21 mouse cellular contexts compared by ENCODE assay signal in genomic region chr4:101359119-101359518, GRCm38 (mm10). TPM values are rescaled to one million over a fixed set of nuclear protein-coding genes. Genes with fewer than 3 reads are reported as not detected.
DNase-seq lines count a peak whose midpoint lies in the region; ATAC-seq lines count a peak whose summit lies in the region.
"Had no signal": no experiment of that assay in that cellular context is flagged by ENCODE, and none has a peak within 500 bp of the region (broad histone marks: within the 10 kb centered on the region; RNA-seq: fewer than 3 reads in every experiment).

No protein-coding gene starts in this region.

- H3K9ac ChIP-seq in kidney, embryonic 16.5 days (replicated peaks; ENCODE audit: low read length), result no peak overlapping the region
- no peak overlapping the region for H3K9ac ChIP-seq in liver, embryonic 11.5 days (ENCODE audit: low read depth, low read length)
- H3K9ac ChIP-seq in forebrain, embryonic 11.5 days (ENCODE audit: low read length), result no peak overlapping the region
- H3K9ac ChIP-seq: forebrain, embryonic 15.5 days; neural tube, embryonic 12.5 days had no signal

- no peaks in the 10 kb centered on the region for H3K9me3 ChIP-seq in kidney, embryonic 16.5 days (ENCODE audit: low read length)
- H3K9me3 ChIP-seq in liver, embryonic 11.5 days (ENCODE audit: control insufficient read depth, low read length), result no peaks in the 10 kb centered on the region
- no peaks in the 10 kb centered on the region for H3K9me3 ChIP-seq in forebrain, embryonic 11.5 days (ENCODE audit: control insufficient read depth, low read length)
- H3K9me3 ChIP-seq: forebrain, embryonic 15.5 days; hindbrain, embryonic 10.5 days; limb, embryonic 10.5 days; neural tube, embryonic 12.5 days had no signal

- H3K4me1 ChIP-seq in kidney, embryonic 16.5 days (ENCODE audit: insufficient read depth, low read length), result peaks cover 11% of the 10 kb centered on the region
- peaks cover 8% of the 10 kb centered on the region; the same call in 1 of the 2 replicates for H3K4me1 ChIP-seq in liver, embryonic 11.5 days (replicated peaks; ENCODE audit: control insufficient read depth, insufficient read depth, low read length)
- no peaks in the 10 kb centered on the region; the same call in 1 of the 2 replicates for H3K4me1 ChIP-seq in forebrain, embryonic 11.5 days (replicated peaks; ENCODE audit: control insufficient read depth, insufficient read depth, low read length)

- ATAC-seq in kidney, embryonic 16.5 days (ENCODE audit: low FRiP score, low TSS enrichment), result no peak
- peak; percentile 38 for ATAC-seq in liver, embryonic 11.5 days (replicated peaks; ENCODE audit: low FRiP score)
- ATAC-seq in megakaryocyte progenitor cell, adult 5-6 weeks (replicated peaks; ENCODE audit: poor library complexity), result peak; percentile 35
- ATAC-seq in forebrain, embryonic 11.5 days (replicated peaks; ENCODE audit: low FRiP score), result no peak
- ATAC-seq: forebrain, embryonic 15.5 days had no signal

- H3K27me3 ChIP-seq in kidney, embryonic 16.5 days (ENCODE audit: insufficient read depth, low read length), result no peaks in the 10 kb centered on the region
- H3K27me3 ChIP-seq in liver, embryonic 11.5 days (replicated peaks; ENCODE audit: control insufficient read depth, insufficient read depth, low read length), result peaks cover 11% of the 10 kb centered on the region; the same call in 1 of the 2 replicates
- H3K27me3 ChIP-seq in forebrain, embryonic 11.5 days (ENCODE audit: control insufficient read depth, insufficient read depth, low read length), result no peaks in the 10 kb centered on the region
- H3K27me3 ChIP-seq: forebrain, embryonic 15.5 days; neural tube, embryonic 12.5 days had no signal

- H3K27ac ChIP-seq in kidney, embryonic 16.5 days (ENCODE audit: low read length), result no peak overlapping the region
- H3K27ac ChIP-seq in liver, embryonic 11.5 days (ENCODE audit: low read depth, low read length), result no peak overlapping the region
- H3K27ac ChIP-seq in forebrain, embryonic 11.5 days (ENCODE audit: low read depth, low read length), result no peak overlapping the region
- H3K27ac ChIP-seq: forebrain, embryonic 15.5 days; hindbrain, embryonic 10.5 days; limb, embryonic 10.5 days; neural tube, embryonic 12.5 days had no signal

- H3K4me2 ChIP-seq in kidney, embryonic 16.5 days (replicated peaks; ENCODE audit: low read depth, low read length), result no peak overlapping the region
- no peak overlapping the region for H3K4me2 ChIP-seq in liver, embryonic 11.5 days
- no peak overlapping the region for H3K4me2 ChIP-seq in forebrain, embryonic 11.5 days (ENCODE audit: low read depth, low read length, severe bottlenecking)
- H3K4me2 ChIP-seq: forebrain, embryonic 15.5 days; midbrain, embryonic 11.5 days; neural tube, embryonic 12.5 days had no signal

- WGBS in kidney, embryonic 16.5 days, result 84% methylated on average over 5 of the region's 5 CpGs
- WGBS in liver, embryonic 11.5 days, result 69% methylated on average over 5 of the region's 5 CpGs
- WGBS in forebrain, embryonic 11.5 days, result 93% methylated on average over 5 of the region's 5 CpGs

- no peak overlapping the region for H3K4me3 ChIP-seq in kidney, embryonic 16.5 days (ENCODE audit: low read length)
- no peak overlapping the region for H3K4me3 ChIP-seq in liver, embryonic 11.5 days (ENCODE audit: low read depth, low read length)
- H3K4me3 ChIP-seq in forebrain, embryonic 11.5 days (ENCODE audit: low read depth, low read length), result no peak overlapping the region
- H3K4me3 ChIP-seq: forebrain, embryonic 15.5 days; hindbrain, embryonic 10.5 days; limb, embryonic 10.5 days; neural tube, embryonic 12.5 days had no signal

- H3K36me3 ChIP-seq in kidney, embryonic 16.5 days (ENCODE audit: insufficient read depth, low read length), result no peaks in the 10 kb centered on the region
- no peaks in the 10 kb centered on the region for H3K36me3 ChIP-seq in liver, embryonic 11.5 days (ENCODE audit: control insufficient read depth, insufficient read depth, low read length)
- no peaks in the 10 kb centered on the region for H3K36me3 ChIP-seq in forebrain, embryonic 11.5 days (ENCODE audit: control insufficient read depth, insufficient read depth, low read length)
- H3K36me3 ChIP-seq: forebrain, embryonic 15.5 days; hindbrain, embryonic 10.5 days; limb, embryonic 10.5 days; neural tube, embryonic 12.5 days had no signal

- DNase-seq in kidney, adult 9 months, result peak; percentile 8
- DNase-seq in ZHBTc4 (ENCODE audit: low read depth, low spot score), result peak; percentile 39
- DNase-seq in liver, embryonic 11.5 days (ENCODE audit: low spot score), result no peak
- DNase-seq in cerebellum, postnatal 4 days (ENCODE audit: low spot score in 2 of 2), result no peak
- DNase-seq in cerebellum, postnatal 25 days, result no peak
- DNase-seq in forebrain, embryonic 11.5 days (ENCODE audit: low spot score), result no peak
- DNase-seq: B cell, adult 2 months; cerebellum, postnatal 10 days; gastrocnemius, postnatal 36 days; kidney, adult 18-20 months; kidney, postnatal 36 days; lung, adult 18-20 months; right cerebral cortex, adult 18-20 months; thymus, postnatal 36 days had no signal

RNA-seq across cellular contexts. Expression of gene Ak4, which starts 60.0 kb away (rescaled TPM):
- polyA plus RNA-seq in kidney, embryonic 16.5 days (2015; fragmentation: Nextera tagmentation; extraction: Ambion mirVana), result 21.0 and 23.8 TPM in 2 replicates
- polyA plus RNA-seq in liver, embryonic 11.5 days (2014; fragmentation: Nextera tagmentation; extraction: Ambion mirVana), result 14.8 and 17.0 TPM in 2 replicates
- 11.9 and 13.5 TPM in 2 replicates for total RNA-seq in megakaryocyte progenitor cell, adult 5-6 weeks (2015)
- total RNA-seq in megakaryocyte progenitor cell, adult 5-6 weeks (2017), result 20.3 and 23.2 TPM in 2 replicates
- 11.9 and 12.8 TPM in 2 replicates for polyA plus RNA-seq in forebrain, embryonic 11.5 days (2014; fragmentation: Nextera tagmentation; extraction: Ambion mirVana)

Comparison
In these comparisons a context has a peak if more than half of its experiments do, and no peak if none do; other contexts are left out.
1. DNase-seq: peak in kidney, adult 9 months (single experiment) and ZHBTc4 (single experiment); none in liver, embryonic 11.5 days (single experiment), cerebellum, postnatal 4 days (0 of 2), cerebellum, postnatal 25 days (0 of 2) and forebrain, embryonic 11.5 days (single experiment).
2. ATAC-seq: peak in liver, embryonic 11.5 days (single experiment) and megakaryocyte progenitor cell, adult 5-6 weeks (single experiment); none in kidney, embryonic 16.5 days (single experiment) and forebrain, embryonic 11.5 days (single experiment).